Mouse (Mus musculus): Measurements from ENCODE around the gene Prkag2. TPM values are rescaled to one million over a fixed set of nuclear protein-coding genes. Genes with fewer than 3 reads are reported as not detected.

Prkag2 gene
- total RNA-seq, 2 experiments from 2014 or later, result 151 to 155 TPM

- DNase-seq (ENCODE audit: low spot score in 2 of 2), result no peak
These were observed 169.4 kb downstream of the Prkag2 start for GRCm38 (mm10) chr5:24930831-24931577.

DNA sequence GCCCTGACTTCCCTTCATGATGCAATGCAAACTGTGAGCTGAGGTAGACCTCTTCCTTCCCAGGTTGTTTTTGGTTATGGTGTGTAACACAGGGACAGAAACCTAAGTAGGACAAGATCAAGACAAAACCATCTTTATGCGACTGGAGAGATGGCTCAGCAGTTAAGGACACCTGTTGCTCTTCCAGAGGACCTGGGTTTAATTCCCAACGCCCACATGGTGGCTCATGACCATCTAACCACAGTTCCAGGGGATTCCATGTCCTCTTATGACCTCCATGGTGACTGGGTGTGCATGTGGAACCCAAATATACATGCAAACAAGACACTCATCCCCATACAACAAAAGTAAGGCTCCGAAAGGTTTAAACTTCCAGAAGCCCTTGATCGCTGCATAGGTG, 171.6 kb downstream of the Prkag2 start:
- no peak for DNase-seq (ENCODE audit: low spot score in 2 of 2)

GRCm38 (mm10) chr5:24927706-24928105, 172.7 kb downstream of the Prkag2 start:
- DNase-seq (ENCODE audit: low spot score in 2 of 2), result no peak

- no peak for DNase-seq (ENCODE audit: low spot score in 2 of 2)
These were observed 181.3 kb downstream of the Prkag2 start for GRCm38 (mm10) chr5:24919155-24919554.

DNA sequence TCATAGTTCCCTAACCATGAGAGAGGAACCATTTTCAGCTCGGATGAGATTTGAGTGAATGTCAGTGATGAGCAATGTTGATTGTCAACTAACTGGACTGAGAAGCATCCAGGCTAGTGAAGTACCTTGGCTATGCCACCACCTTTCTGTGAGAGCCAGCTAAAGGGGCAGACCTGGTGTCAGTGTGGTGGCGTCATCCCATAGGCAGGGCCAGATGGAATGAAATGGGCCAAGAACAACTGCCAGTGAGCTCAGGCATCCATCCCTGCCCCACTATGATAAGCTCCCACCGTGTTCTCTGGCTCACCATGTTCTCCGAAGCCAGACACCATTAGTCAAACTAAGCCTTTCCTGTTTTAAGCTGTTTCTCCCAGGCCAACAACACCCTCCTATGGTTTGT, 183.9 kb downstream of the Prkag2 start:
- DNase-seq (ENCODE audit: low spot score in 2 of 2), result no peak

DNA sequence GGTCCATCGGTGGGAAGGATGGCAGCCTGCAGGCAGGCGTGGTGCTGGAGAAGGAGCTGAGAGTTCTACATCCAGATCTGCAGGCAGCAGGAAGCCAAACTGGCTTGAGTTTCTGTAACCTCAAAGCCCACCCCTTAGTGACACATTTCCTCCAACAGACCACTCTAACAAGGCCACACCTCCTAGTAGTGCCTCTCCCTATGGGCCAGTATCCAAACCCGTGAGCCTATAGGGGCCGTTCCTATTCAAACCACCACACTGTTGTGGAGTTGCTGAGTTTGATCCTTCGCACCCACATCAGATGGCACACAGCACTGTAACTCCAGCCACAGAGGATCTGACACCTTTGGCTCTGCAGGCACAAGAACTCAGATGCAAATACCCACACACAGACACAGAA, 185.3 kb downstream of the Prkag2 start:
- DNase-seq (ENCODE audit: low spot score in 2 of 2), result no peak

GRCm38 (mm10) chr5:24913656-24914055, 186.8 kb downstream of the Prkag2 start:
- no peak for DNase-seq (ENCODE audit: low spot score in 2 of 2)

GRCm38 (mm10) chr5:24908820-24909716, 191.4 kb downstream of the Prkag2 start:
- peak in 1 of 2 experiments; percentile 60 for DNase-seq (ENCODE audit: low spot score in 2 of 2)

- peak; percentile 85 to 86 for DNase-seq (ENCODE audit: low spot score in 2 of 2)
These were observed 192.2 kb downstream of the Prkag2 start for GRCm38 (mm10) chr5:24908141-24908819.

GRCm38 (mm10) chr5:24907737-24908136, 192.7 kb downstream of the Prkag2 start:
- DNase-seq (ENCODE audit: low spot score in 2 of 2), result no peak

DNA sequence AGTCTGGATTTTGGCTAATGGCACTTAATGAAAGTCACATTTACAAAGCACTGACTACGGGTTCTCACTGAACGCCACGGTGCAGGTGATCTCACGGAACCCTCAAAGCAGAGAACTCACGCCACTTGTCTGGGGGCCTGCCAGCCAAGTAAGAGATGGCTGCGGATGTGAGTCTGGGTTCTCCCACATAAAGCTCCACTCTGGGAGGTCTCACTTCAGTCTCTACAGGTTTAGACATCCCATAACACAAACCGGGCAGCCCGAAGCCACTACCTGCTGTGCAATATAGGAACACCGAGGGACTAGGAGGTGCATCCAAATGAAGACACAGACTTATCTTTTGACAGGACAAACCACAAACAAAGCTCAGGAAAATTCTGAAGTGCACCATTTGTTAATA, 193.6 kb downstream of the Prkag2 start:
- DNase-seq (ENCODE audit: low spot score in 2 of 2), result no peak

DNA sequence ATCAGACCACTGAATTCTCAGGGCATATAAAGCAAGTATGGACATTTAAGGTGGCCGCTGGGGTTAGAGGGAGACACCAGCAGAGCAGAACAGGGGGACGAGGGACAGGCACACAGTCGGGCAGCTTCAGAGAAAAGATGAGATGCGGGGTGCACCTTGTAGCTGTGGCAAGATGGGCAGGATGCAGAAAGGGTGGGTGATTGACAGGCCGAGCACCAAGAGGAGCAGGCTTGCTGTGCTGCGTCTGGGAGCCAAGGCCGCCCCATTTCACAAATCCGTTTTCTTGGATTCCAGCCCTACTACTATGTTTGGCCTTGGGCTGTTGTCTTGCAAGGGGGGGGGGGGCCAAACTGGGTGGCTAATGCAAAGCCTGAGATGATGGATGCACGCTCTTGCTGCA, 195.5 kb downstream of the Prkag2 start:
- DNase-seq (ENCODE audit: low spot score in 2 of 2), result no peak

DNA sequence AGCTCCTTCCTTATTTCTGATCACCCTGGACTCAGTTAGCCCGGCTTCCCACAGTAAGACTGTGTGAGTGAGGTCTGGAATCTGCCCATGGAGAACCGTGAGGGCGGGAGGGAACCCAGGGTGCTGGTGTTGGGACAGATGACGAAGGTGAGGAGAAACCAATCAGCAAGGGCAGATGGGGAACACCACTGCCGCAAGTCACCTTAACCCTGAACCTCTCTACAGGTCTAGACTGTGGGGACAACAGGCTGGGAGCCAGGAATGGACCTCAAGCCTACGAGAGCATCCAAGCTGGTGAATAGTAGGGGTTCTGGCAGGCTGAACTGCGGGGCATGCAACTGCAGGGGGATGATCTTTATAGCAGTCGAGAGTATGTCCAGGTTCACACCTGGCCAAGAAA, 196.0 kb downstream of the Prkag2 start:
- no peak for DNase-seq (ENCODE audit: low spot score in 2 of 2)

- no peak for DNase-seq (ENCODE audit: low spot score in 2 of 2)
These were observed 196.4 kb downstream of the Prkag2 start for GRCm38 (mm10) chr5:24904001-24904400.

DNA sequence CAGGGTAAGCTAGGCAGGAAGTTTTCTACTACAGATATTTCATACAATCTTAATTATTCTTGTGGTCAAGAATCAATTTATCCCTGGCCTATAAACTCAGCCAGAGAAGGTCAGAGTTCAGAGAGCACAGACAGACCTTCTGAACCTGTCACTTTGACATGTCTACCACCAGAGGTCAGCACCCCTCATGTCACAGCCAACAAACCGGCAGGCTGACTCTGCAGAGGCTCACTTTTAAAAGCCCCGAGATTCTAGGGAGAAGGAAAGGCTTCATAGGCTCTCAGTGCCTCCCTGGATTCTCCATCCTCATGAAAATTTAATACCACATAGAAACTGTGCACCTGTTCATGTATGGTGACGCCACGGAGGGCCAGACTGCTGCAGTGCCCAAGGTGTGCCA, 197.6 kb downstream of the Prkag2 start:
- no peak for DNase-seq (ENCODE audit: low spot score in 2 of 2)

- no peak for DNase-seq (ENCODE audit: low spot score in 2 of 2)
These were observed 204.8 kb downstream of the Prkag2 start for GRCm38 (mm10) chr5:24895606-24896005.

DNA sequence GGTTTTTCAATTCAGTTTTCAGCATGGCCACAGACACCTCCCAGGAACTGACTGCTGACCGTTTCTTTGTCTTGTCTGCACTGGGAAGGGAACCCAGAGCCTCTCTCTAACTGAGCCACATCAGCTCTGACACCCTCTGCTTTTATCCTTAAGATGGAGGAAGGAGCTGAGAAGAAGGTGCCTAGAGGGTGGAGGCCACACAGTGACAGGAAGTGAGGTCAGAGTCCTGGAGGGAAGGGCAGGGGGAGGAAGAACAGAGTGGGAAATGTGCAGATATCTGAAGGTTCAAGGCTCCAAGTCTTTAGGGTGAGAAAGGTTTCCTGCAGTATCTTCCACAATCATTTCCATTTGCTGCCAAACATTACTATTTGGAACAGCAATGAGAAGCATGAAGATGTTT, 205.6 kb downstream of the Prkag2 start:
- DNase-seq (ENCODE audit: low spot score in 2 of 2), result no peak

DNA sequence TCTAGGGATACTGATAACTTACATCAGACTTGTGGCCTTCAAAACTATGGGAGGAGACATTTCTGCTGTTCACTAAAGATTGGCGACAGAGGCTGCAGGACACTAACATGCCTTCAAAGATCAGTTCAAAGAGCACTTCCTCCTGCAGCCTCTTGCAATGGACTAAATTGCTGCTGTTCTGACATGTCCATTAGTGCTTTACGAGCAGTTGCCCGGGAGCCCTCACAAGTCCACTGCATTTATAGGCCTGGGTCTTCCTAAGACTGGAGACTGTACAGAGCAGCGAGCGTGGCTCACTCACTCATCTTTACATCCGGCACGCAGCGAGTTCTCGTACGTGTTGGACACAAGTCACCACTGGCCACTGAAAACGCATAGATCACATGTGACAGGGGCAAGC, 208.0 kb downstream of the Prkag2 start:
- DNase-seq (ENCODE audit: low spot score in 2 of 2), result no peak

- DNase-seq (ENCODE audit: low spot score in 2 of 2), result no peak
These were observed 210.6 kb downstream of the Prkag2 start for GRCm38 (mm10) chr5:24889860-24890259.

DNA sequence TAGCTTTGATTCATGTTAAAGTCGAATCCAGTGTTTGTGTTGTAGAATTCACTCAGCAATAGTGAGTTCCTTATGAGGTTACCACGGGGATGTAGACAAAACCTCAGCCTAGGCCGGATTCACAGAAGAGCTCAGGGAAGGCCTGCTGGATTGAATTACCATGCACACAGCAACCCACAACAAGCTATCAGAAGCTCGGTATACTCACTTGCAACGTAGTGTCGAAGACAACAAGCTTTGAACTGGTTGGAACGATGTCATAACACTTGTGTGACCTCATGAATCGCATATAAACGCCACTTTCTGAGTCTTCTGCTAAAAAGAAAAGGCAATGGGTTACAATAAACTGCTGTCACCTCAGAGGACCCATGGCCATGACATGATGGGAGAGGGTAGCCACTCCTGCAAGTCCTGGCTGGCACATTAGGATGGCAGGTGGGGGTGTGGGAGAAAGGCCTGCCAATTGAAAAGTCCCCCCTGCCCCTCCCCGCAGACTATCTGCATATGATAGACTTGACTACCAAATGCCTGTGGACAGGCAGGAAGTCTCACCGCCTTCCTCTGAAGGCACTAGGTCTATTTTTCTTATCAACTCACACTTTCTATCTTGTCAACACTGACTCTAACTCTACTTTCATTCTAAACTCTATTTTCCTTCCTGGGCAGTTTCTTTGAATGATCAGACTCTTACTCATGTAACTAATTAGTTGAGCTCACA, 211.4 kb downstream of the Prkag2 start:
- DNase-seq (ENCODE audit: low spot score in 2 of 2), result no peak

- no peak for DNase-seq (ENCODE audit: low spot score in 2 of 2)
These were observed 213.2 kb downstream of the Prkag2 start for GRCm38 (mm10) chr5:24887271-24887670.

All from layer of hippocampus, postnatal 14 days (tissue).